Mouse (Mus musculus) spleen, adult 18-20 months (tissue): ENCODE data around the gene Rab11fip4.

ENCODE experiments used
- DNase-seq, 2 experiments: peaks; one replicate each; pipeline ENCODE4 v3.0.0; 2022; ENCODE audit warnings: mixed read lengths in 2 of 2

The Rab11fip4 gene

DNA sequence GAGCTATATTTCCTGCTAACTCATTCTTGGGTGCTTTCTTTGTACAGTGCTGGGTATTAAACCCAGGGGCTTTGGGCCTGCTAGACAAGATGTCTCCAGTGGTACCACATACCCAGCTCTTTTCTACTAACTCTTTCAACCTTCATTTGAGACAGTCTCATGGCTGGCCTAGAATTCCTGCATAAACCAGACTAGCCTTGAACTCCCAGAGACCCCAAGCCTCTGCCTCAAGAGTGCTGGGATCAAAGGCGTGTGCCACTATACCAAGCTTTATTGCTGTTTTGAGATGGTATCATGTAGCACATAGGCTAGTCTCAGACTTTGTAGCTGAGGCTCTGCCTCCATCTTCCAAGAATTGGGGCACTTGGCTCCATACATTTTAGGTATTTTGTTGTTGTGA, 65.5 kb downstream of the Rab11fip4 start:
- no peak for DNase-seq

DNA sequence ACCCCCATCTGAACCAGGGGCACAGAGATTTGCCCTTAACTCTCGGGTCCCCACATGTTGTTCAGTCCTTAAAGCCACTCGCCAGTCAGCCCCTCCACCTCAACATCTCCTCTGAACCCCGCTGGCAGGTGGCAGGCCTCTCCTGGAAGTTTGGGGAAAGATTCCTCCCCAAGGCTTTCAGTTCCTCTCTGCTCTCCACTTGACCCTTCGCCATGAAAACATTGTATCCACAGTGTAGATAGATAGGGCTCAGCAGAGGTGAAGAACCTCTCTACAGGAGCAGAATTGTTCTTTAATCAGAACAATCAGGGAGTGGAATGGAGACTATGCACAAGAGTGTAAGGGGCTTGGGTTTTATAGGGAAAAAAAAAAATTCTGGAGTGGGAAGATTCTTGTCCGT, 66.0 kb downstream of the Rab11fip4 start:
- no peak for DNase-seq

DNA sequence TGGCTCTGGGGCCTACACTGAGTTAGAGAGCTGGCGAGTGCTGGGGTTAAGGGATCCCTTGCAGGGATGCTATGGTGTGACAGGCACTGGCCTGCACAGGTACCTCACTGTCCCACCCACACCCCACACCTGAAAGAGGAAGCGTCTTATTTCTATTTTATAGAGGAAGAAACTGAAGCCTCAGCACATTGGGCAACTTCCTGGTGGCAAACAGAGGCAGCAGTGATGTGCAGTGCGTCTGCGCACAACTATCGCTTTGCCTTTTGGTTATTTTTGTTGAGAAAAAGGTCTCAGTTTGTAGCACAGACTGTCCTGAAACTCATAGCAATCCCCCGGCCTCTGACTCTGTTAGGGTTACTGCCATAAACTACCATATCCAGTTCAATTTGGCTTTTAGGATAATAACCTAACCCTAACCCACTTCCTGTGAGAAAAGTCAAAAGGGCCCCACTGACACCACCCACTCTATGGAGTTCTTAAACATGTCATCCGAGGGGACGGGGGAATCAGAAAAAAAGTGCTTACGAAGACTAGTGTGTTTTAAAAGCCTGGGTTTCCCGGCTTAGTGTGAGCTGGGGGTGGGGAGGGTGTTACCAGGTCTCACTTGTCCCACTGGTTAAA, 67.3 kb downstream of the Rab11fip4 start:
- DNase-seq: peak in 1 of 2 experiments; percentile 27

DNA sequence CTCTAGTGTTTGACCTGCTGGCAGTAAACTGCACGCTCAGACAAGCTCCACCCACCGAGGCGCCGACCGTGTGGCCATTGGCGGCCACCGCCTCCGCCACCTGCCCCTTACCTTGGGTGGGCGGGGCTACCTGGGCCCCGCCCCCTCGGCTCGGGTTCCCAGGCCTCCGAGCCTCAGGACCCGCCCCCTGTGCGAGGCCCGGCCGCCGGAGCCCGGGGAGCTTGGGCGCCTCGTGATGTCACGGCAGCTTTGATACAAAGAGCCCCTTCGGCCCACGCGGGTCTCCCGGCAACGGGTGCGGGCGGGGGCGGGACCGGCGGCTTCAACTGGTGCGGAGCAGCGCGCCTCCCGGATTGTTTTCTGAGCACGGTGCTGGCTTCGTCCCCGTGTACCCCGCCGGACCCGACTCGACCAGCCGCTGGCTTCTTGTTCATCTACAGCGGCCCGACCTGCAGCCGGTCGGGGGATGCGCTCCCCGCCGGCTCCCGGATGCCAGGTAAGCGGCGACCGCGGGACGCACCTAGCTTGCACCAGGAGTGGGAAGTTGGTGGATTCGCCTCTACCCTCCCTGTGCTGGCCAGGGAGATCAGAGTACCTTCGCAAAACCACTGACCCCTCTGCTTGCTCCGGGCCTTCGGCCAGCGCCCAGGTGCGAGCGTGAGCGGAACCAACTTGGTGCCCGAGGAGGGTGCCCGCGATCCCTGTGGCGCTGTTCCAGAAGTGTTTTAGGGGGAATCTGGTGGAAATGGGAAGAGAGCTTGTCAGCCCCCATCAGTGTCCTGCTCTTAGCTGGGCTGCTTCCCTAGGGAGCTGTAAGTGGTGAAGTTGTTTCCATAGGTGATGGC, 69.6 kb downstream of the Rab11fip4 start:
- DNase-seq: peak; percentile 60 to 69

DNA sequence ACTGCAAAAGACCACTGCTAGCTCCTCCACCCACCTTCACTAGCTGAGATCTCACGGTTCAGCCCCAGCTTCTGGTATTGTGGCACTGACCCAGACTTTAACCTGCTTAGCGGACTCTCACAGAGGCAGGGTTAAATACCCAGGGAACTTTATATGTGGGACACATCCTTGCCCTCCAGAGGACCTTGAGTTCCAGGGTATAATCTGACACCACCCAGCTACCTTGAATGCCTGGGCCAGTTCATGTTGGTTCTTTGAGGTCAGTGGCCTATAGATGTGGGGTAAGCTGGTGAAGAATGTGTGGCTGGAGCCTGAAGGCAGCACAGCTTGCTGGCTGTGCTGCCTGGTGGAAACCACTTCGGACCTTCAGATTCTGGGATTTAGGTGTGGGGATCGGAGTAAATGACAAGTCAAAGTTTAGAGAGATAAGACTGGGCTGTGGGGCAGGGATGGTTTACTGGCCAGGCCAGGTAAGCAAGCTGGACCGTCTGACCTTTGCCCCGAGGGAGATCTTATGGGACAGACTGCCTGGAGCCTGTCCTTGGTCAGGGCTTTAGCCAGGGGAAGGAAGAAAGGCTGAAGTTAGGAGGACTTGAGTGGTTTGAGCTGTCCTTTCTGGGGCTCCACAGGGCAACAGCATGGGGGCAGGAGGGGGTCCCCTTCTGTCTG, 71.0 kb downstream of the Rab11fip4 start:
- DNase-seq: no peak

DNA sequence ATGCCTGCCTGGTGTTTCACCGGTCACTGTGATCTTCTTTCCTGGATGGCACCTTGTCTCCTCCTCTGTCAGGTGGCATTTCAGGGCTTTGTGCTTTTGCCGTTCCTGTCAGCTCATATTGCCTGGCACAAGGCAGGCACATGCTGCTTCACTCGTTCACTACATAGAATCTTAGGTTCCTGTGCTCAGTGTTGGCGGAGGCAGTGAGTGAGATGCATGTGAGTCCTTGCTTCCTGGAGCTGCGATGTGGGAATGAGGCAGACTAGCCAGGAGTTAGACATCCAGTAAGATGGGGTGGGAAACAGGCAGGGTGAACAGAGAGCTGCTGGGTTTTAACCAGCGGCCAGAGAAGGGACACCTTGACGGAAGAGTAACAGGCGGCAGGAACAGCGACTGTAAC, 72.1 kb downstream of the Rab11fip4 start:
- DNase-seq: no peak

DNA sequence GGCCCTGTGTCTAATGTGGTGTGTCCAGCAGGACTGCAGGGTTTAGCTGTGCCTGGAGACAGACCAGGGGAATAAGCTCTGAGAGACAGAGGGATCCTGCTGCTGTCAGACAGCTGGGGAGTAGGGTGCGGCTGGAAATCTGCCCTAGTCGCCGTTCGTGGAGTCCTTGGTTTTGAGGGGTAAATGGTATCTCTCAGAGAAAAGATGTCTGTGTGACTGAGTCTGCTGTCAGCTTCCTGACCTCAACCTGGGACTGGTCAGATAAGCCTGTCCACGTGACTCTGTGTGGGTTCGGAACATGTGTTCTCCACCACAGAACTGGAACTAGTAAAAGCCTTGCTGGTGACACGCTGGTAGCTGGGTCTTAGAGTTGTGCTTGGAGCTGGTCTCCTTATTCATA, 72.6 kb downstream of the Rab11fip4 start:
- DNase-seq: no peak

DNA sequence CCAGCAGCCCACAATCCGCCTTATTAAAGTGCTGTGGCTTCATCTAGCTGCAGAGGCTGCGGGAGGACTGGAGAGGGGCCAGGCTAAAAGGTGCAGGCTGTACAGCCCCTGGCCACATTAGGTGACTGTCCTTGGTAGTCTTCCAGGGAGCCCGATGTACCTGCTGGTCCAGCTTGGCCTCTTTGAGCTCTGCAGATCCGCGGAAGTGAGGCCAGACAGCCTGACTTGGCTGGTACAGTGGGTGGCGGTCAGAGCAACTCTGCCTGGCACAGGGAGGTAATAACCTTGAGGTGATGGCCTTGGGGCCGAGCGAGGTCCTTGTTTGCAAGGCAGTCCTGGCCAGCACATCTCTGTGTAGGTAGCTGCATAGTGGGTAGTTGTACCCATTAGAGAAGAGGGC, 75.5 kb downstream of the Rab11fip4 start:
- DNase-seq: no peak

DNA sequence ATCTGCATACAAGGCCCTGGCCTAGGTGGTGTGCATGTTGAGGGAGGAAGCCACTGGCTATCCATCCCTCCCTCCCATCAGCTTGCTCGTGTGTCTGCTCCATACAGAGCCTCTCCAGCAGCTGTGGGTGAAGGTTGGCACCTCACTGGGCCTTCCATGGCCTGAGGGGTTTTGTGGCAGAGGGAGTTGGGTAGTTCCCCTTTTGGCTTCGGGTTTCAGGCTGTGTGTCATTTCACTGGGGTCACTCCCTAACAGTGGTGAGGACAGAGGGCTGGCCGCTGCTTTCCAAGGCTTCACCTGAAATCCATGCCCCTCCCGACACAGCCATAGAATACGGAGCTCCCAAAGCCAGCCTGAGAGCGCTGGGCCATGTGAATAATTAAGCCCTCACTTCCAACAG, 78.2 kb downstream of the Rab11fip4 start:
- DNase-seq: no peak

DNA sequence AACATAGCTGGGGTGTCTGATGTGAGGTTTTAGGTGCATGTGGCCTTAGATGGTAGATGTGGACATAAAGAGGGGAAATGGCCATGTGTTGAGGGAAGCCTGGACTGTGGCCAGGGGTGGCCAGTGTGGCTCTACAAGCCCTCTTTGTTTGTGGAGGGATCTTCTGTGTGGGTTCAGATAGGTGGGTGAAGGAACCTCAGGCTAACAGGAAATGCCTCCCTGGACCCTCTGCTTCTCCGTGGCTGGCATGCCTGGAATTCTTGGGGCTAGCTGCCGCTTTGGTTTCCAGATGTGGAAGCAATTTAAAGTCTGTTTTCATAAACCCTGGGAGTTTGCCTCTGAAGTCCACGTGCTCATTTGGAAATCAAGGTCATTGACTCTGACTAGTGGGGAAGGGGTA, 78.9 kb downstream of the Rab11fip4 start:
- DNase-seq: no peak

DNA sequence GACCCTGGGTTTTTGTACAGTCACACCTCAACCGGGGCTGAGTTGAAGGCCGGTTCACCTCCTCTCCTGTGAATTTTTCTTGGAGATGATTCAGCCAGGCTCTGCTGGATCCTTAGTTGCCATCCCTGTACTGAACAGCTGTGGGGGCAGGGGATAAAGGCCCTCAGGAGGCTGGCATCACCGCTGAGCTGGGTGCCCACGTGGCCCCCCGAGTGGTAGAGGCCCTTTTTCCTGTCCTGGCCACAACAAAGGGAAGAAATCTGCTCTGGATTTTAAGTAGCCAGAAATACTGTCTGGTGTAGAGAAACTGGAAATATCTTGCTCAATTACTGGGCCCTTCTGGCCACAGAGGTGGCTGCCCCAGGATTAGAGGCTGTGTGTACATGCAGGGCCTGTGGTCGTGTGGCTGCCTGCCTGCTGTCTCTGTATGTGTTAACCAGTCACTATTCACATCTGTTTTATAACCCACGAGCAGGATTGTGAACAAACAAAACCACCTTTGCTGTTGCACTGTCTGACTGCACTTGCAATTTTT, 79.5 kb downstream of the Rab11fip4 start:
- DNase-seq: no peak

DNA sequence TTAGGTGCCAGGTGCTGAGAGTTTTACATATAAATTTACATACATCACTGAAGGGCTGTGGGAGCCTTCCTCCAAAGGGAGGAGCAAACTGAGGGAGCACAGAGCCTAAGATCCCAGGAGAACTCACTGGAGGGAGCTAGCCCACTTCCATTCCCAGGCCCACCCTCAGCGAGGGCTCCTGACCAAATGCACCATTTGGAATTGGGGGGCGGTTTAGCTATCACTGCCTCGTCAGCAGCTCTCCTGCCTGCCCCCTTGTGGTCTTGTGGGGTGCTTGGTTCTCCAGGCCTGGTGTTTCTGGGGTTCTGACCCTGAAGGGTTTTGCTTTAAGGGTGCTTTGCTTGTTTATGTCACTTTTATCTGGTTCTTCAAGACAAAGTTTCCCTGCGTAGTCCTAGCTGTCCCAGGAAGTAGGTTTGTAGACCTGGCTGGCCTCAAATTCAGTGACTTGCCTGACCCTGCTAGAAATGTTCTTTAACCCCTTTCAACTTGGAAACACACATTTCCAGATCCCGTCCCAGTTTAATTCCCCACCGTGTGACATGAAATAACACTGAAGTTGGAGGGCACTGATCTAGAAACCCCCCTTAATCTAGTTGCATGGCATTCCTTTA, 80.8 kb downstream of the Rab11fip4 start:
- peak in 1 of 2 experiments; percentile 56 for DNase-seq

DNA sequence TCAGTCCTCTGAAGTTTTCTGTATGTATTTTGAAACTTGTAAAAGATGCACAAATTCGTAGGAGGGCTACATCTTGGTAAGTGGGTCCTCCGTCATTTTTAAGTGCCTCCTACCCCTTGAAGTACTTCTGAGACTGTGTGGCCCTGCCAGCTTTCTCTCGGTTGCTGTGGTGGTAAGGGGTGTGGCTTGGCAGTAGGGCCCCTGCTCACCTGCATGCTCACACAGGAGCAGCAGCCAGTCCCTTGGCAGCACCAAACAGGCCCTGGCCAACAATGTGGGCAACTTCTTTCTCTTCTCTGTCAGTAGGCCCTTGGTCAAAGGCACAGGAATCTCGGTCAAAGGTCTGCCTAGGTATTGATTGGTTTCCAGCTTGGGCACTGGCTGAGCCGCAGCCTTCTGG, 82.1 kb downstream of the Rab11fip4 start:
- no peak for DNase-seq

DNA sequence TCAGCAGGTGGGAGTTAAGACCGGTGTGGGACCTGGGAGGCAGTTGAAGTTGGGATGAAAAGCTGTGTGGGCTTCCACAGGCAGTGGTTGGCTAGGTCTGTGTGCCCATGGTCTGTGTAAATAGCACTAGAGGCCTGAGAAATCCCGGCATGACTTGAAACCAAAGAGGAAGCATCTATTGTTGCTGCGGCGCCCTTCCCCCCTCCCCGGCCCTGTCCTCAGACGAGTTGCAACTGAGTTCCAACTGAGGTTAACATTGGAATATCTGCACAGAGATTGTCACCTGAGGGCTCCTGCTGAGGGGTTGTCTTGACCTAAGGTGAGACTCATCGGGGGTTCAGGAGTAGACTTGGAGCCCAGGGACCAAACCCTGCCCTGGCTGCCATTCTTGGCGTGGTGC, 82.7 kb downstream of the Rab11fip4 start:
- DNase-seq: no peak

DNA sequence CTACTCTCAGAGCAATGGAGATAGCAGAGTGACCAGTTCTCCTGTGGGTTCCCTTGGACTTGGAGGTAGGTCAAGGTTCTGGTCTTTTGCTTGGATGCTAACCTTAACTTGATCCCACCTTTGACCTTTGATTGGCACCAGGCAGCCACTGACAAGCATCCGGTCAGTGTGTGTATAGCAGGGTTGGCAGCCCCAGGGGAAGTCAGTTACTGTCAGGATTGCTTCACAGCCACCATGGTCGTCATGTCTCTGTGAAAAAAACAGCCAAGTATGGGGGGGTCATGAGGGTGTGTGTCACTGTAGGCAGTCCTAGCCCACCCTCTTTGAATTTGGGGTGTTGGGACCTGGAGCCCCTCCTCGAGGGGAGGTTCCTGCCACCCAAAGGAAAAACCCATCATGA, 83.2 kb downstream of the Rab11fip4 start:
- DNase-seq: no peak

DNA sequence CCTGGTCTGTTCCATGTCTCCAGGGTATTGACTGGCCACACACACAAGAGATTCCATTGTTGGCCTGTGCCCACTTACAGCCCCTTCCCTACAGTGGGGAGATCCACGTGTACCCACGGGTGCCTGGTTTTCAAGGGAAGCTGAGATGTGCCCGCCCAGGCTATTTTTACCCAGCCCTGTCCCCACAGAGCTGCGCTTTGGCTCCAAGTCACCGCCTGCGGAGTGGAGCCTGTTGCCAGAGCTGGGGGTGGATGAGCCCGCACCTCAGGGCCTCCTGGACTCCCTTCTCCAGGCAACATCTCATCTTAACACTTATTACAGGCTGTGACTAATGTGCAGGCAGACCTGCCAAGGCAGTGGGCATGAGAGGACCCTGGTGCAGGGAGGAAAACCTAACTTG, 83.6 kb downstream of the Rab11fip4 start:
- DNase-seq: no peak

DNA sequence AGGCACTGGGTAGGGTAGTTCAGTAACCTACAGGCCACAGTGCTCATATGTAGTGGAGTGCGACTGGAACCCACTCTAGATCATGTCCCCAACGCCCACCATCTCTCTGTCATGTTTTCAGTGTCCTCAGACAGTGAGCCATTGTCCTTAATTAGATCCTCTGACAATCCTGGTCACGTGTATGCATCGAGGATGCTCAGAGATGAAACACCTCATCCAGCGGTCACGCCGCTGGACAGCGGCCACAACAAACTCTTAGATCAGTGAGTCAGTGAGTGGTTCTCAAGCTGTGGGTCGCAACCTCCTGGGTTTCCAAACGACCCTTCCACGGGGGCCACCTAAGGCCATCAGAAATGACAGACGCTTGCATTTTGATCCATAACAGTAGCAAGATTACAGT, 84.3 kb downstream of the Rab11fip4 start:
- DNase-seq: no peak

DNA sequence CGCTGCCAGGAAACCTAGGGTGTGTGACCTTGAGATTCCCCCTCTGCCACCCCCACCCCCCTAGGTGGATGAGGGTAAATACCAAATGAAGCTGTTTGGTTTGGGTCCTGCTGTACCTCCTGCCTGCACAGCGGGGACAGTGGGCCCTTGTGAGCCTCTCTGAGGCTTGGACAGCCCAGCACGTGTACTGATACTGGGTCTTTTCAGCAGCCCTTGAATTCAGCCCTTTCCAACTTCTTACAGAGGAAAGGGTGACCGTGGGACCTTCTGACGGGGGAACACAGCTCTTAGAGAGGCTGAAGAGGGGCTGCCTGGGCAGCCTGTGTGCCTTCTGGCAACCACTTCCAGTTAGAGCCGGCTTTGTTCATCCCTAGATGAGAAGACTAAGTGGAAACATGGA, 85.0 kb downstream of the Rab11fip4 start:
- no peak for DNase-seq

DNA sequence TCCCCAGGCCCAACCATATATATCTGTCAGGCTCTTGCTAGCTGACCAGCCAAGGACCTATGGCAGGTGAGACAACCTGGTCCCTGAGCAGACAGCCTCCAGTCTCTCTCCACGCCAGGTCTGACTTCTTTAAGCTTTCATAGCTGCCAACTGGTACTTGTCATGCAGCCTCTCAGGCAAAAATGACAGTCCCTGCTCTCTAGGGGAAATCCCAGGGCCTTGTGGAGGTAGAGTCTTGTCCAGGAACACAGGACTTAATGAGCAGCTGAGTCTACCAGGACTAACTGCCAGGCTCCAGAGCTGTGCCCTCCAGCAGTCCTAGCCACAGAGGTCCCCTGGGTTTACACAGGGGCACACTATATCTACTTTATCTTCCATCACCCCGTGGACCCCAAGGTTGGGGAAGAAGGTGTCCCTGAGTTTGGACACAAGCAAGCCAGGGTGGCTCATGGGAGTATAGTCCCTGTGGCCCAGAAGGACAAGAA, 85.5 kb downstream of the Rab11fip4 start:
- DNase-seq: no peak

DNA sequence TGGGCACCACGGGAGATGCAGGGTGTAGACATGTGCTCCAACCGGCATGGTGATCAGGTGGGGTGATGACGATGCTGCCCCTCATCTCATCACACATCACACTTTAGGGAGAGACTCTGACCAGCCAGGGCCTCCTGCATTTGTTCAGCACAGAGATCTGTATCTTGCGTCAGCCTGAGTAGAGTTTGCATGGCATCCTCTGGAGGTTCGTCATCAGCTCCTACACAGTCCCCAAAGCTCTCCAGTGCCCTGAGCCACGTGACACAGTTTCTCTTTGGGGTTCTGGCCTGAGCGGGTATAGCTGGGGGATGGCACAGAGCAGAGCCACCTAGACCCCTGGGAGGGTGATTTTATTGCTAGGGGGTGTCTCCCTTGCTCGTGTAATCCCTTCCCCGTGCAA, 86.4 kb downstream of the Rab11fip4 start:
- DNase-seq: no peak

DNA sequence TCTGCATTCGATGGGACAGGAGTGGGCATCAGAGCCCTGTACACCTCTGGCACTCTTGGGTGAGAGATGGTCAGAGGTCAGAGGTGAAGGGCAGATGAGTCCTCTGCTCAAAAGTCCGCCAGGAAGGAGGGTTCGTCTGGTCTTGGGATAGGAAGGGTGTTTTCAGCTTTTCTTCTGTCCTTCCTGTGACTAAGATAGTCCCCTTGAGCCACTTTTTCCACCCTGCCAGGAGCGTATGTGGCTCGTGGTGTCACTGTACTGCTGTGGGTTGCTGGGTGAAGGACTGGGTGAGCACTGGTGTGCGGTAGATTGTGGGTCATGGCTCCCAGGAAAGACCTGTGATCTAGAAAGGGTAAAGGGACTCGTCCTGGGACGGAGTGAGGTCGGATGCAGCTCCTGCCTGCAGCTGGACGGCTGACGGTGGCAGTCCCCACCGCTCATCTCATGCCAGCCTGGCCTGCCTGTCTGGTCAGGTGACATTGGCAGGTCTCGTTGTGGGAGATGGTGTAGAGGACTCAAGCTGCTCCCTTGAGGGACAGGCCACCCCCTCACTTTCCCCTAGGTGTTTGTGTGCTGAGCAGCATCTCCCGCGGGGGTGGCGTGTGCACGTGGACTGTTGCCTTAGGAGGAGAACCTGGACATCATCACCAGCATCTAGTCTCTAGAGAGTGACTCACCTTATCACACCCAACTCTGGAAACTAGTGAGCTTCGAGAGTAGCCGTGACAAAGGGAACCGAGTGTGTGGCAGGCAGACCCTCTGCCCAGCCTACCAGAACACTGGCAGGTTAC, 87.5 kb downstream of the Rab11fip4 start:
- DNase-seq: no peak

DNA sequence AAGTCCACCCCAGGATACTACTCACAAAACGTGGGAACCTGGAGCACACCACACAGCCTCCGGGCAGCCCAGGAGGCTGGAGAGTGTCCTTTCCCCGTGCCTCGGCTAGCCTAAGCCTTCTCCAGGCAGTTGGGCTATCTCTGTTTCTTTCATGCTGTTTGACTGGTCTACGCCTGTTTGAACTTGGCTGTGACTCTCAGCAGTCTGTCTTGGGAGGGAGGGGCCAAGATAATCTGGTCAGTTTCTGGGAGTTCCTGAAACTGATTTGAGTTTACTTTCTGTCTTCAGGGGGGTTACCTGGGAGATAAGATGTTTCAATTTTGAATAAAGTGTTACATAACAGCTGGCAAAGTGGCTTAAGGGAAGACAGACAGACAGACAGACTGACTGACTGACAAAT, 88.9 kb downstream of the Rab11fip4 start:
- no peak for DNase-seq
